Mouse (Mus musculus) adrenal gland, postnatal 10 days (tissue): ENCODE measurements around the gene Braf. TPM values are rescaled to one million over a fixed set of nuclear protein-coding genes. Genes with fewer than 3 reads are reported as not detected.

Experiments
- DNase-seq: peaks from one replicate; pipeline ENCODE4 v3.0.0; 2021; ENCODE audit warnings: mixed read lengths
- total RNA-seq, 2 experiments: library from RNA; stranded (reverse); gene quantifications; 2 replicates each; pipeline ENCODE4 v1.2.3; 2021

The Braf gene
- total RNA-seq, 2 experiments from 2014 or later = 25.6 to 29.5 TPM

GRCm38 (mm10) chr6:39607365-39607764 is 117.9 kb downstream of the Braf start:
- no peak for DNase-seq

DNA sequence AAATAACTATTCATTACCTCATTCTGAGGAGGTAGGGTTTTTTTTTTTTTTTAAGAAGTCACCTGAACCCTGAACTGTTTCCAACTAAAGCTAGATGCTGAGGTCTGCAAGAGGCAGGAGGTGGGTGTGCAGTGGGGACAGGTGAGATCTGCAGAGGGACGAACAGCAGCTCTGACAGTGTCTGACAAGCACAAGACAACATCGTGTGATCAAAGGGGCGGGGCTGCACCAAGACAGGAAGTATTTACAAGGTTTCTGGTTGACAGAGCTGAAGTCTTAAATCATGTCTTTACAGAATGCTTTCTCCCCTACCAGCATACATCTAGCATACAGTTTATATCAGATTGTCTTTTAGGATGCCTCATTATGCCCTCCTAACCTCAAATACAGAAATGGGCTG is 118.4 kb downstream of the Braf start:
- no peak for DNase-seq

GRCm38 (mm10) chr6:39606056-39606455 is 119.2 kb downstream of the Braf start:
- DNase-seq = no peak

- DNase-seq = no peak
Measured at GRCm38 (mm10) chr6:39604565-39604964, 120.7 kb downstream of the Braf start.

DNA sequence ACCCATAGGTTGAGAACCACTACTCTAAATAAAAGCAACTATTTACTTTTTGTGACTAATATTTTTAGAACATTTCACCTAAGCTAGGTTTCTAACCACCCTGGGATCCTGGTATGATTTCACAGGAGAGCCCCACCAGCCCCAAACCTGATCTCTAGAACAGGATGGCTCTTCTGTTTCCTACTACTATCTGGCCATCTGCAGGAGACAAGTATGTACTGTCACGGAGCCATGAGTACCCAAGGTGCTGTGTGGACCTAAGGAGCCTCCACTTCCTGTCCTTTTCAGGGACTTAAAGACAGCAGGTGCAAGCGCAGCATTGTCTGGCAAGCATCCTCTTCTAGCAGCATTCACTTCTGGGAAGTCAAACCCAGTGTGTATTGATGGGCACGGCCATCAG is 123.4 kb downstream of the Braf start:
- no peak for DNase-seq

GRCm38 (mm10) chr6:39600851-39601250 is 124.4 kb downstream of the Braf start:
- DNase-seq = no peak

- DNase-seq = peak; percentile 96
Measured at GRCm38 (mm10) chr6:39592401-39593214, 132.7 kb downstream of the Braf start, which contains the start of gene Ndufb2. Ndufb2 (plus strand) TSS chr6:39592574.

DNA sequence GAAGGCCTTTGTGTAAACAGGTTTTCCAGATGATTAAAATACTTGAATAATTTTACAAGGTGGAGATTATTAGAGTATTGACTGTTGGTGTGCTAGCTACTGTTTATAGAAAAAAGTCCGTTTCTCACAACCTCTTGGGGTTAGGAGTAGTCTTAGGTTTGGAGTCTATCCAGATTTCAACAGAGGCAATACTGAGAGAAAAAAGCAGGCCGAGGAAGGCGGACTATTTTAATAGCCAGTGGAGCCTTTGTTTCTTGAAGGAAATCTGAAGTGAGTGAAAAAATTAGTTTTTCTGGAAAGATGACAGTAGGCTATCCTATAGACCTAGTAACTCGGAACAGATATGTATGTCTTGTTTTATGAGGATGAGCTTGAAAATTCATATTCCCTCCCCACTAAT is 133.8 kb downstream of the Braf start:
- DNase-seq = no peak

DNA sequence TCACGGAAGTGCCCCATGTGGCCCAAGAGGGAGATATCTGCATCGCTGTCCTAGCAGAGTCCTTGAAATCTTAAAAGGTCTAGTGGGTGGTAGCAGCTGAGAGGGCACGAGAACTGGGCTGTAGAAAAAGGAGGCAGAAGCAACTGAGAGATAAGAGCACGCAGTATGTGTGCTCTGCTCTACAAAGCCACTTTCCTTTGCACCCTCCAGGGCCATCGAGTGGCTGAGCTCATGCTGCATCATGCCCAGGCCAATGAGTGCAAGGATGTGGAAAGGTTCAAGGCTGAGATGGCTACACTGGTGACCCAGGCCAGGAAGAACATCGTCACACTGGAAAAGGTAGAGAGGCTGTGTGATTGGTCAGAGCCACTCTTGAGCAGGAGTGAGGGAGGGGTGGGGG is 139.7 kb downstream of the Braf start, which contains the start of gene Gm42420:
Gene Gm42420 (plus strand): TSS at position 237 of the 400 bp plus-strand sequence.
- no peak for DNase-seq

- DNase-seq = no peak
Measured at GRCm38 (mm10) chr6:39581087-39581784, 144.0 kb downstream of the Braf start.

- no peak for DNase-seq
Measured at GRCm38 (mm10) chr6:39580558-39580957, 144.7 kb downstream of the Braf start.

GRCm38 (mm10) chr6:39579552-39579951 is 145.7 kb downstream of the Braf start:
- DNase-seq = no peak

DNA sequence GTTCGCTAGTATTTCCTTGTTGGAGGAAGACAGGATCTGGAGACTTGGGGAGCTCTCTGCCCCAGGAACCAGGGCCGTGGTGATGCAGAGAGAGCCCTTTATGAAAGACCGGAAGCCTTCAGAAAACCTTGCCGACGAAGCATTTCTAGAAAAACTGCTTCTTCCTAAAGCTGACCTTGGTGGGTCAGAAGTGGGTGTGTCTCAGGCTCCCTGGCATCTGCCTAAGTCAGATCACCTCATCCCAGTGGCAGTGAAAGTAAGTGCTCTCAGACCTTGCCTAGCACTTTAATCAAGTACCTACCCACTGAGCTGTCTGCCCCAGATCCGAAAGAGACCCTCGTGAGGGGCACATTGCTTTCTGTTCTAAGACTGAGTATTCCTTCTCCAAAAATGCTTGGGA is 150.3 kb downstream of the Braf start:
- no peak for DNase-seq

- DNase-seq = peak; percentile 72
Measured at GRCm38 (mm10) chr6:39574555-39574869, 150.8 kb downstream of the Braf start.

- peak; percentile 90 for DNase-seq
Measured at GRCm38 (mm10) chr6:39573791-39574554, 151.3 kb downstream of the Braf start, which contains the start of gene Adck2. Adck2 (plus strand) TSS chr6:39573873.

- DNase-seq = peak; percentile 24
Measured at GRCm38 (mm10) chr6:39570426-39570825, 154.8 kb downstream of the Braf start.

- DNase-seq = peak; percentile 38
Measured at GRCm38 (mm10) chr6:39567528-39567927, 157.7 kb downstream of the Braf start.

GRCm38 (mm10) chr6:39562166-39563015 is 162.9 kb downstream of the Braf start:
- peak; percentile 87 for DNase-seq

- no peak for DNase-seq
Measured at GRCm38 (mm10) chr6:39559276-39559939, 165.9 kb downstream of the Braf start.

DNA sequence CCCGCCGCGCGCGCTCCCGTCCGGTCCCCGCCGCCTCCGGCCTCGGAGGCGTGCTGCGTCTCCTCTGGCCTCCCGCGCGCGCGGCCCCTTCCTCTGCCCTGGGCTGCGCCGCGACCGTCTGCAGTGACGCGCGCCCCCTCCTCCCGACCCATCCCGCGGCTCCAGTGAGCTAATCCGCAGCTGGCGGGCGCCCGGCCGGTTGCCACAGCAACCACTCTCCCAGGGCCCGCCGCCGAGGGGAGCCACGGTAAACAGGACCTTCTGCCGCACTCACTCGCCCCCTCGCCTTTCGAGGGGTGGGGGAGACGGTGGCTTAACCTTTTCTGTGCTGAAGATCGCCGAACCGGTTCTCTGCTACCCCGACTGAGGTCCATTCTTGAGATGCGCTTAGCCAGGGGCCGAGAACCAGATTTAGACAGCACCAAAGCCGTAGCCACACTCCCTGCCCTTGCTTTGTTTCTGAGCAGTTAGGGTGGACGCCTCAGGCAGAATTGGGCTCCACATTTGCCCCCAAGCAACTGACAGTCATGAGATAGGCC is 167.5 kb downstream of the Braf start, which contains the start of gene Dennd2a:
Gene Dennd2a (minus strand): TSS at position 145 of the 539 bp plus-strand sequence.
- DNase-seq = peak; percentile 87
